Comparison of ENCODE assay signal across 8 mouse cellular contexts in genomic region chrX:96097491-96097970, GRCm38 (mm10). TPM values are rescaled to one million over a fixed set of nuclear protein-coding genes. Genes with fewer than 3 reads are reported as not detected.
DNase-seq lines count a peak whose midpoint lies in the region; ATAC-seq and TF ChIP-seq lines count a peak whose summit lies in the region.

No protein-coding gene starts in this region.

- H3K27ac ChIP-seq in gastrocnemius, adult 2 months, result peak overlapping the region; percentile 90
- H3K27ac ChIP-seq in forebrain, embryonic 12.5 days, result no peak overlapping the region
- H3K27ac ChIP-seq in liver, embryonic 13.5 days, result no peak overlapping the region; the same call in 1 of the 2 replicates

- H3K36me3 ChIP-seq in forebrain, embryonic 12.5 days (replicated peaks), result no peaks in the 10 kb centered on the region
- H3K36me3 ChIP-seq in liver, embryonic 13.5 days, result no peaks in the 10 kb centered on the region

- 39% methylated on average over 5 of the region's 5 CpGs for whole genome bisulfite sequencing in forebrain, embryonic 12.5 days
- WGBS in liver, embryonic 13.5 days (ENCODE audit: insufficient replicate concordance), result 33% methylated on average over 5 of the region's 5 CpGs

- intact Hi-C loops in gastrocnemius, adult 2 months (cut with DNase I), result no loop called here

- no peak for ATAC-seq in forebrain, embryonic 12.5 days (ENCODE audit: low FRiP score)
- ATAC-seq in liver, embryonic 13.5 days (ENCODE audit: low read depth), result no peak

- no peak for TF ChIP-seq CTCF in gastrocnemius, adult 2 months (IDR thresholded peaks at IDR 0.05)

- peak overlapping the region; percentile 62 for H3K4me2 ChIP-seq in forebrain, embryonic 12.5 days
- H3K4me2 ChIP-seq in liver, embryonic 13.5 days, result peak overlapping the region; percentile 76

- H3K4me1 ChIP-seq in forebrain, embryonic 12.5 days, result no peaks in the 10 kb centered on the region
- H3K4me1 ChIP-seq in liver, embryonic 13.5 days (replicated peaks), result peaks cover 28% of the 10 kb centered on the region

- no peak overlapping the region for H3K9ac ChIP-seq in forebrain, embryonic 12.5 days
- H3K9ac ChIP-seq in liver, embryonic 13.5 days, result peak overlapping the region; percentile 70; the same call in 1 of the 2 replicates

- no peaks in the 10 kb centered on the region for H3K9me3 ChIP-seq in forebrain, embryonic 12.5 days
- H3K9me3 ChIP-seq in liver, embryonic 13.5 days (replicated peaks), result no peaks in the 10 kb centered on the region

- DNase-seq in gastrocnemius, adult 2 months, result no peak
- DNase-seq in gastrocnemius, postnatal 25 days, result no peak
- DNase-seq in 416B (ENCODE audit: low read depth), result peak; percentile 61
- no peak for DNase-seq in liver, embryonic 13.5 days
- no peak for DNase-seq in testis, postnatal 14 days (ENCODE audit: low spot score)
- no peak for DNase-seq in c-Kit-positive CD71-positive TER-119-positive erythroid progenitor cells, embryonic 14.5 days (ENCODE audit: low spot score)
- no peak for DNase-seq in urinary bladder, postnatal 10 days (ENCODE audit: low spot score)

- peak overlapping the region; percentile 84 for H3K4me3 ChIP-seq in gastrocnemius, adult 2 months
- peak overlapping the region; percentile 46 for H3K4me3 ChIP-seq in forebrain, embryonic 12.5 days (replicated peaks)
- peak overlapping the region; percentile 72 for H3K4me3 ChIP-seq in liver, embryonic 13.5 days (replicated peaks)

- H3K27me3 ChIP-seq in forebrain, embryonic 12.5 days, result 0 out of 2 replicates have a peak, but pooled peaks cover 4% of the 10 kb centered on the region
- no peaks in the 10 kb centered on the region for H3K27me3 ChIP-seq in liver, embryonic 13.5 days

RNA-seq across cellular contexts. Expression of gene Msn, which starts 1.7 kb away (rescaled TPM):
- total RNA-seq in gastrocnemius, adult 2 months (2021), result 10 to 100 TPM; 23.3 to 33.8 TPM
- total RNA-seq in gastrocnemius, postnatal 25 days (2021), result 10 to 100 TPM; 31.4 to 38.2 TPM
- polyA plus RNA-seq in forebrain, embryonic 12.5 days (2016; fragmentation: Nextera tagmentation; extraction: Ambion mirVana), result 81.5 and 89.4 TPM in 2 replicates
- 47.6 and 65.8 TPM in 2 replicates for polyA plus RNA-seq in liver, embryonic 13.5 days (2015; fragmentation: Nextera tagmentation; extraction: Ambion mirVana)
